Mouse (Mus musculus) hindbrain, embryonic 16.5 days (tissue): Measurements from ENCODE around the gene Ccdc58. TPM values are rescaled to one million over a fixed set of nuclear protein-coding genes. Genes with fewer than 3 reads are reported as not detected.
"Not testable (repeated sequence)": the region's sequence is repeated elsewhere in the genome, so short reads cannot be mapped to it uniquely, and the experiment has no call there.

Experiments
- ATAC-seq: fragments of 200-750 bp; cut with Nextera tagmentation; 2 replicates; pipeline ENCODE4 v1.8.0; 2017; ENCODE audit warnings: moderate TSS enrichment, moderate library complexity
- H3K27ac ChIP-seq: fragments of 300-500 bp; sonication (generic); 2 replicates; pipeline ENCODE4 v1.5.1; 2014; ENCODE audit warnings: low read depth, mild to moderate bottlenecking, control low read depth, low read length, moderate library complexity
- H3K27me3 ChIP-seq: fragments of 300-500 bp; sonication (generic); replicated peaks from 2 replicates; pipeline ENCODE4 v1.6.1; 2014; ENCODE audit warnings: low read length; ENCODE audit not compliant: control insufficient read depth, insufficient read depth
- H3K36me3 ChIP-seq: fragments of 300-500 bp; sonication (generic); 2 replicates; pipeline ENCODE4 v1.6.1; 2014; ENCODE audit warnings: mild to moderate bottlenecking, low read length, moderate library complexity, mixed read lengths; ENCODE audit not compliant: control insufficient read depth, insufficient read depth
- H3K4me1 ChIP-seq: fragments of 300-500 bp; sonication (generic); 2 replicates; pipeline ENCODE4 v1.6.1; 2014; ENCODE audit warnings: low read depth, low read length; ENCODE audit not compliant: control insufficient read depth, insufficient read depth
- H3K4me2 ChIP-seq: fragments of 300-500 bp; sonication (generic); 2 replicates; pipeline ENCODE4 v1.6.1; 2014; ENCODE audit warnings: mild to moderate bottlenecking, low read length, control low read depth, moderate library complexity
- H3K4me3 ChIP-seq: fragments of 300-500 bp; sonication (generic); 2 replicates; pipeline ENCODE4 v1.5.1; 2014; ENCODE audit warnings: mild to moderate bottlenecking, low read length, control low read depth, moderate library complexity
- H3K9ac ChIP-seq: fragments of 300-500 bp; sonication (generic); 2 replicates; pipeline ENCODE4 v1.6.1; 2014; ENCODE audit warnings: low read depth, mild to moderate bottlenecking, control low read depth, low read length, moderate library complexity
- H3K9me3 ChIP-seq: fragments of 300-500 bp; sonication (generic); 2 replicates; pipeline ENCODE4 v1.6.1; 2014; ENCODE audit warnings: mild to moderate bottlenecking, low read length, moderate library complexity; ENCODE audit not compliant: control insufficient read depth
- WGBS: fragments of 180-500 bp; shearing (Covaris S2); extraction: QIAGEN DNeasy Blood & Tissue Kit; methylation state at CpG from one replicate; pipeline ENCODE4 v1.1.7; 2014; 5-methylcytosine and 5-hydroxymethylcytosine counted together
- polyA plus RNA-seq: library from polyadenylated mRNA; unstranded; fragments of >200 nt; fragmentation: Nextera tagmentation; extraction: Ambion mirVana; gene quantifications from 2 replicates; pipeline ENCODE4 v1.2.1, GENCODE M21; 2015

The Ccdc58 gene
- polyA plus RNA-seq, 1 experiment from 2014 or later, result 29.1 TPM

DNA sequence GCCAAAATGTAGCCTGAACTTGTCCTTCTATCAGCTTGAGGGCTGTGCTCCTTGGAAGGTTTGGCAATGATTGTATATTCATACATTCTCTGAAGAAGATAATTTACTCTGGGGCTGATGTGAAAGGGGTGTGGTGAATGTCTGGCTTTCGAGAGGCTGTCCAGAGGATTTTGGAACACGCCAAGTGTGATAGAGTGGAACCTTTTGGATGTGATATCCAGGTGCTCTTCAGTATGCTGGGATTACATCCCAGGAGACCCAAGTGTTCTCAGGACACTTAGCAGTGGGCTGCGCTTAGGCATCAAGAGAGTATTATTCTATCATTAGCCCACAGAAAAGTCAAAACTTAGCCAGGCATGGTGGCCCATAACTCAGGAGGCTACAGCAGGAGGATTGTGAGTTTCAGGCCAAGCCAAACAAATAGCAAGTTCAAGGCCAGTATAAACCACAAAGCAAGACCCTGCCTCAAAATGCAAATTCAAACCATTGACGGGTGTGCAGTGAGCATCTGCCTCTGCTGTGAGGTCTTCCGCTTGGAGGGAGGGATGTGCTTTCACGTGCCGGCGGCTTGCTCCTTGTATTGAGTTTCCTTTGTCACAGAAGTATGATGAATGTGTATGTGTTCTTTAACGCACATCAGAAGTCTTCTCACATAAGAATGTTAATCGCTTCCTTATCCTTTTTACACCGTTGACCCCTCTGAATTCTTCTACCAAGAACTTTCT lies 19.5 kb downstream of the Ccdc58 start:
- Histone ChIP-seq H3K4me3 (no peak overlapping the region), H3K9ac (no peak overlapping the region), H3K4me2 (no peak overlapping the region), H3K4me1 (no peaks in the 10 kb centered on the region), H3K27ac (no peak overlapping the region), H3K36me3 (0 out of 2 replicates have a peak, but pooled peaks cover 5% of the 10 kb centered on the region), H3K9me3 (no peaks in the 10 kb centered on the region), H3K27me3 (no peaks in the 10 kb centered on the region)
- ATAC-seq, result no peak
- WGBS, result 83% methylated on average over 11 of the region's 11 CpGs

DNA sequence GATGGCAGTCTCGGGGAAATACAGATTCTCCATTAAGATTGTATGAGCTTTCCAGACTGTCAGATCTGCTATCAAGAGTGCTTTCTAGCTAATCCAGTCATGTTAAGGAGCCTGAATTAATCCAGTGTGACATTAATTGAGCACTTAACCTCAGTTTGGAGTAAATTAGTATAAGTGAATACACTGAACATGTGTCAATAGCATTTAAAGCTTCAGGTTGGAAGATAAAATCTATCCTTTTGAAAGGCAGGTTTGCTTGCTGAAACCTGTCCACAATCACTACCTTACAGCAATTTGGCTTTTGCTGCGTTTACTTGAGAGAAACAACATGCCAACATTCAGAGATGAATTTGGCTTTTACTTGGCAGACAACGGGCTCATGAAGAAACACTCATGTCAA lies 22.6 kb downstream of the Ccdc58 start:
- Histone ChIP-seq H3K36me3 (no peaks in the 10 kb centered on the region), H3K9me3 (no peaks in the 10 kb centered on the region), H3K27ac (no peak overlapping the region), H3K9ac (no peak overlapping the region), H3K4me3 (no peak overlapping the region), H3K4me2 (no peak overlapping the region), H3K4me1 (no peaks in the 10 kb centered on the region), H3K27me3 (no peaks in the 10 kb centered on the region)
- ATAC-seq, result no peak
- 85% methylated on average over 3 of the region's 3 CpGs for WGBS

DNA sequence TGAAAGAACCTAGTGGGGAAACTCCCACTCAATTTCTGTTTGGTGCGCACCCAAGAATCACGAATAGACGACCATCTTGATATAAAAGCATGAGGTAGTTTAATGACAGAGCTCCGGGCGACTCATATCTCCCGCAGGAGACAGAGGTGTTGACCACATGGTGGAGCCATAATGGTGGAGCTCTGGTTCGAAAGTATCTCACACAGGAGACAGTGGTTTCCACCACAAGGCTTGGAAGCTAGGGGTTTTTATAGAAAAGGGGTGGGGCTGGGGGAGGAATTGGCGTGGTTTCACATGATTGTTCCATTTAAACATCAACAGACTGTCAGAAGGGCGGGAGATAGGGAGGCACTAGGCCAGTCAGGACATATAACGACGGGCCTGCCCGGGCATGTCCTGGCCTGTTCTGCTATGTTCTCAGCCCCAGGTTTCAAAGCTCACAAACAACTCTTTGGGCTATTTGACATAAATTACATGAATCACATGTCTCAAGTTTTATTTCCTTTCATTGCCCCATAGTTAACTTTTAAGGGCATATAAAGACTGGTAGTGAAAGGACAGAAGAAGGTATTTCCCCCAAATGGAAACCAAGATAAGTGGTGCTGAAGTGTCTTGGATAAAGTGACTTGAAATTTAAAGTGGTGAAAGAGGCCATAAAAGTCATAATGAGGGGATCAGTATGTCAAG lies 26.5 kb downstream of the Ccdc58 start:
- H3K36me3 ChIP-seq, H3K4me3 ChIP-seq, H3K4me1 ChIP-seq, H3K27me3 ChIP-seq, H3K9ac ChIP-seq, H3K27ac ChIP-seq, H3K4me2 ChIP-seq, H3K9me3 ChIP-seq, ATAC-seq: not testable (repeated sequence)
- 94% methylated on average over 12 of the region's 12 CpGs for WGBS

GRCm38 (mm10) chr16:36101526-36101925 lies 30.0 kb downstream of the Ccdc58 start:
- ATAC-seq, result no peak
- WGBS, result 86% methylated on average over 1 of the region's 1 CpGs
- H3K36me3 ChIP-seq, result no peaks in the 10 kb centered on the region
- H3K9ac ChIP-seq, result no peak overlapping the region
- H3K4me3 ChIP-seq, result no peak overlapping the region
- H3K4me1 ChIP-seq, result no peaks in the 10 kb centered on the region
- no peaks in the 10 kb centered on the region for H3K27me3 ChIP-seq
- H3K9me3 ChIP-seq, result peaks cover 4% of the 10 kb centered on the region
- H3K4me2 ChIP-seq, result no peak overlapping the region
- H3K27ac ChIP-seq, result no peak overlapping the region

DNA sequence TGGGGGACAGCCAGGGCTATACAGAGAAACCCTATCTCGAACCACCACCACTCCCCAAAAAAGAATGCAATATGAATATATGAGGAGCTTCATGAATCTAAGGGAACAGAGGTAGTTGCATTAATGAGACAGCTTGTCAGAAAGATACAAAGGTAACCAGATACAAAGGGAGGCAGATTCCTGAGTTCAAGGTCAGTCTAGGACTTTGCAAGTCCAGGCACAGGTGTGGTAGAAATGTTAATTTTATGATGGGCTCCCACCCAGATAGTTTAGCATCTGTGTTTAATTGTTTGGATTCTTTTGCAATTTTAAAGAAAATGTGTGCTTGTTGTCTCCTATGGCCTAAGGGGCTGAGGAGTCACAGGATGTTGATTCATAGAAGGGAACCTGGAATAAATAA lies 30.7 kb downstream of the Ccdc58 start:
- no peak for ATAC-seq
- Histone ChIP-seq H3K4me1 (no peaks in the 10 kb centered on the region), H3K4me3 (no peak overlapping the region), H3K27ac (no peak overlapping the region), H3K9ac (no peak overlapping the region), H3K27me3 (no peaks in the 10 kb centered on the region), H3K9me3 (peaks cover 4% of the 10 kb centered on the region), H3K4me2 (no peak overlapping the region), H3K36me3 (no peaks in the 10 kb centered on the region)
- WGBS, result 93% methylated on average over 1 of the region's 1 CpGs

DNA sequence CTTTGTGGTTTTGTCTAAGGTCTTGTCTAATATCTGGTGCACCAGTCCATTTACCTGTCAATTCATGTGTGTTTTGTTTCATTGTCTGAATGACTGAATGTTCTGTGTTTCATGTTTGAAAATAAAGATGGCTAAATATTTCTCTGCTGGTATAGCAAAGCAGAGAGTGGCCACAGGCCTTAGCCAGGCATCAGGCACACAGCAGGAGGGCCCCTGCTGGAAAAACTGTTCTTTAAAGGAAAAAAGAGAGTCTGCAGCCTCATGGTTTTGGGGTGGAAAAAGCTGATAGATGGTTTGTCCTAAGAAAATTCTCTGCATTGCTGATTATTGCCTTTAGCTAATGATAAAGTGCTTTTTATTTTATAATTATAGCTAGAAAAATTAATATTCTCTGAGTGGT lies 40.0 kb downstream of the Ccdc58 start:
- H3K27me3 ChIP-seq, H3K9ac ChIP-seq, H3K27ac ChIP-seq, ATAC-seq, H3K4me2 ChIP-seq, H3K4me1 ChIP-seq, H3K36me3 ChIP-seq, H3K9me3 ChIP-seq, H3K4me3 ChIP-seq: not testable (repeated sequence)

DNA sequence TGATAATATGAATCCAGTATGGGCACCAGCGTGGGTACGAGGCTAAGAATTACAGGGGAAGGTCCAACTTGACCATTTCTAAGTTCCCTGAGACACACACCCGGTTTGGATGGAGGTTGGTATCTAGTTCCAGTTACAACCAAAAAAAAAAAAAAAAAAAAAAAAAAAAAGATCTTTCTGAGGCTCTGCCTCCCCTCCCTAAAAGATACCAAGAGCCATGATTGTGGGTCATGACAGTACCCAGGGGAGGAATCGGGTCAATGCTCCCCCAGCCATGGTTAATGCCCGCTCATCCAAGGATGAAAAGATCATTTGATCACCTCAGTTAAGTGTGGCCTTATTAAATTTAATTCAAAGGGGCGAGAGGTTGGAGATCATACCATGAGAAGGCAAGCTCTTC lies 44.3 kb downstream of the Ccdc58 start:
- ATAC-seq, H3K4me1 ChIP-seq, H3K27me3 ChIP-seq, H3K27ac ChIP-seq, H3K9ac ChIP-seq, H3K9me3 ChIP-seq, H3K4me2 ChIP-seq, H3K36me3 ChIP-seq, H3K4me3 ChIP-seq: not testable (repeated sequence)
- WGBS, result 95% methylated on average over 6 of the region's 6 CpGs

DNA sequence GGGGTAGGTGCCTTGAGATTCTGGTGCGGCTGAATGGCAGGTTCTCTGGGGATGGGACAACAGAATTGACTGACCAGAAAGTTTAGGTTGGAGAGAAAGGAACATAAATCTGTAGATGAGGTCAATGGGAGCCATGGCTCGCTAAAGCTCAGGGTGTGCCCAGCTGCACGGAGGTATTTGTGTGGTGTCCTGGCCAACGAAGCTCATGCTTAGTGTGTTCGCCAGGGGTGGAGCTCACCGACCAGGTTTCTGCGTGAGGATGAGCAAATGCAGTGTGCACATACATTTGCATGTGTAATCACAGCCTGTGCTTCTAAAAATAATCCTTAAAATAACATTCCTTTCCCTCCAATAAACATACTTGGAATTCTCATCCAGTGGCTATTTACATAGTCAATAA lies 56.6 kb downstream of the Ccdc58 start:
- no peaks in the 10 kb centered on the region for H3K9me3 ChIP-seq
- no peaks in the 10 kb centered on the region for H3K27me3 ChIP-seq
- no peaks in the 10 kb centered on the region for H3K4me1 ChIP-seq
- H3K4me3 ChIP-seq, result no peak overlapping the region
- H3K4me2 ChIP-seq, result no peak overlapping the region
- H3K27ac ChIP-seq, result no peak overlapping the region
- H3K36me3 ChIP-seq, result no peaks in the 10 kb centered on the region
- no peak overlapping the region for H3K9ac ChIP-seq
- 96% methylated on average over 7 of the region's 7 CpGs for WGBS
- no peak for ATAC-seq

DNA sequence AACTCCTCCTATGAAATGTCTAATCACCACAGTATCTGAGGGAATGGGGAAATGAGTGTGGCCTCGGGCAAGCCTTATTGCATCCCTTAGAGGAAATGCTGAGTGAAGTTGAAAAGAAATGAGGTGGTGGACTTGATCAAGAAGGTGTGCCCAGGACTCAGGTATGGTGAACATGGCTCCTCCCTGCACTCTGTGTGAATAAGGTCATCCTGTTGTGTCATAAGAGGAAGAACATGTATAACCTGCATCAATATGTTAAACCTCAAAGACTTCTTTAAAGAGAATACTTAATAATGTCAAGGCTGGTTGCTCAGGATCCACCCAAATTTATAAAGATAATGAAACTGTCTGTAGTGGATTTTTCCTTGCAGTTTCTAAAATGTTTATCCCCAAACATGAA lies 59.7 kb downstream of the Ccdc58 start, which contains the start of gene Csta1:
Csta1 (minus strand) TSS at position 101 of the 400 bp plus-strand sequence.
- 84% methylated on average over 1 of the region's 1 CpGs for WGBS
- Histone ChIP-seq H3K4me1 (no peaks in the 10 kb centered on the region), H3K36me3 (no peaks in the 10 kb centered on the region), H3K27me3 (no peaks in the 10 kb centered on the region), H3K9me3 (no peaks in the 10 kb centered on the region), H3K27ac (no peak within 1 kb of the TSS), H3K4me2 (no peak within 1 kb of the TSS), H3K9ac (no peak within 1 kb of the TSS), H3K4me3 (no peak within 1 kb of the TSS)
- ATAC-seq, result no peak
